Mouse (Mus musculus): ENCODE results near the gene Olfm1. TPM values are rescaled to one million over a fixed set of nuclear protein-coding genes. Genes with fewer than 3 reads are reported as not detected.

The Olfm1 gene
- 10.4 and 11.9 TPM in 2 replicates for polyA plus RNA-seq (2015; fragmentation: Nextera tagmentation; extraction: Ambion mirVana)

- Histone ChIP-seq H3K36me3 (ENCODE audit: insufficient read depth, low read length) (no peaks in the 10 kb centered on the region), H3K9ac (replicated peaks; ENCODE audit: low read length) (peak within 1 kb of the TSS; percentile 62), H3K4me1 (ENCODE audit: insufficient read depth, low read length) (peaks cover 12% of the 10 kb centered on the region), H3K27me3 (ENCODE audit: insufficient read depth, low read length) (peaks cover 24% of the 10 kb centered on the region), H3K9me3 (ENCODE audit: low read length) (no peaks in the 10 kb centered on the region), H3K4me3 (ENCODE audit: low read length) (peak within 1 kb of the TSS; percentile 62), H3K4me2 (replicated peaks; ENCODE audit: low read depth, low read length) (peak within 1 kb of the TSS; percentile 91), H3K27ac (ENCODE audit: low read length) (no peak within 1 kb of the TSS)
- WGBS, result under 1% methylated on average over 65 of the region's 76 CpGs
- ATAC-seq (ENCODE audit: low FRiP score, low TSS enrichment), result peak; percentile 83
Observed at GRCm38 (mm10) chr2:28192821-28193689, at the start of gene Olfm1. Olfm1 (plus strand) TSS chr2:28192992.

- peak; percentile 57; the same call in 1 of the 2 replicates for ATAC-seq (ENCODE audit: low FRiP score, low TSS enrichment)
Observed at GRCm38 (mm10) chr2:28143417-28144045, 49.3 kb upstream of the Olfm1 start.

GRCm38 (mm10) chr2:28145702-28146101 lies 47.1 kb upstream of the Olfm1 start:
- H3K4me1 ChIP-seq (ENCODE audit: insufficient read depth, low read length), result peaks cover 13% of the 10 kb centered on the region
- no peak overlapping the region for H3K4me3 ChIP-seq (ENCODE audit: low read length)
- no peak for ATAC-seq (ENCODE audit: low FRiP score, low TSS enrichment)
- H3K4me2 ChIP-seq (replicated peaks; ENCODE audit: low read depth, low read length), result no peak overlapping the region
- H3K27me3 ChIP-seq (ENCODE audit: insufficient read depth, low read length), result no peaks in the 10 kb centered on the region
- 64% methylated on average over 5 of the region's 5 CpGs for WGBS
- no peaks in the 10 kb centered on the region for H3K36me3 ChIP-seq (ENCODE audit: insufficient read depth, low read length)
- H3K27ac ChIP-seq (ENCODE audit: low read length), result no peak overlapping the region
- H3K9me3 ChIP-seq (ENCODE audit: low read length), result no peaks in the 10 kb centered on the region
- H3K9ac ChIP-seq (replicated peaks; ENCODE audit: low read length), result no peak overlapping the region

More at GRCm38 (mm10) chr2:28143417-28144045, 49.3 kb upstream of the Olfm1 start:
- Histone ChIP-seq H3K9ac (replicated peaks; ENCODE audit: low read length) (no peak overlapping the region), H3K4me1 (ENCODE audit: insufficient read depth, low read length) (peaks cover 16% of the 10 kb centered on the region), H3K27me3 (ENCODE audit: insufficient read depth, low read length) (no peaks in the 10 kb centered on the region), H3K36me3 (ENCODE audit: insufficient read depth, low read length) (no peaks in the 10 kb centered on the region), H3K27ac (ENCODE audit: low read length) (no peak overlapping the region), H3K9me3 (ENCODE audit: low read length) (no peaks in the 10 kb centered on the region), H3K4me3 (ENCODE audit: low read length) (no peak overlapping the region), H3K4me2 (replicated peaks; ENCODE audit: low read depth, low read length) (no peak overlapping the region)
- WGBS, result 31% methylated on average over 13 of the region's 13 CpGs

GRCm38 (mm10) chr2:28146152-28146551 lies 46.6 kb upstream of the Olfm1 start:
- 72% methylated on average over 4 of the region's 4 CpGs for WGBS
- no peak for ATAC-seq (ENCODE audit: low FRiP score, low TSS enrichment)
- no peak overlapping the region for H3K27ac ChIP-seq (ENCODE audit: low read length)
- no peak overlapping the region for H3K9ac ChIP-seq (replicated peaks; ENCODE audit: low read length)
- H3K4me3 ChIP-seq (ENCODE audit: low read length), result no peak overlapping the region
- no peaks in the 10 kb centered on the region for H3K27me3 ChIP-seq (ENCODE audit: insufficient read depth, low read length)
- peaks cover 13% of the 10 kb centered on the region for H3K4me1 ChIP-seq (ENCODE audit: insufficient read depth, low read length)
- no peak overlapping the region for H3K4me2 ChIP-seq (replicated peaks; ENCODE audit: low read depth, low read length)
- no peaks in the 10 kb centered on the region for H3K36me3 ChIP-seq (ENCODE audit: insufficient read depth, low read length)
- H3K9me3 ChIP-seq (ENCODE audit: low read length), result no peaks in the 10 kb centered on the region

- Histone ChIP-seq H3K27me3 (ENCODE audit: insufficient read depth, low read length) (no peaks in the 10 kb centered on the region), H3K9me3 (ENCODE audit: low read length) (no peaks in the 10 kb centered on the region), H3K4me3 (ENCODE audit: low read length) (no peak overlapping the region), H3K27ac (ENCODE audit: low read length) (no peak overlapping the region), H3K4me2 (replicated peaks; ENCODE audit: low read depth, low read length) (no peak overlapping the region), H3K9ac (replicated peaks; ENCODE audit: low read length) (no peak overlapping the region), H3K36me3 (ENCODE audit: insufficient read depth, low read length) (no peaks in the 10 kb centered on the region), H3K4me1 (ENCODE audit: insufficient read depth, low read length) (peaks cover 13% of the 10 kb centered on the region)
- 74% methylated on average over 4 of the region's 4 CpGs for WGBS
- no peak for ATAC-seq (ENCODE audit: low FRiP score, low TSS enrichment)
Observed at GRCm38 (mm10) chr2:28146685-28147084, 46.1 kb upstream of the Olfm1 start.

GRCm38 (mm10) chr2:28147248-28147794 lies 45.5 kb upstream of the Olfm1 start:
- H3K36me3 ChIP-seq (ENCODE audit: insufficient read depth, low read length), result no peaks in the 10 kb centered on the region
- no peak for ATAC-seq (ENCODE audit: low FRiP score, low TSS enrichment)
- H3K4me1 ChIP-seq (ENCODE audit: insufficient read depth, low read length), result peaks cover 13% of the 10 kb centered on the region
- H3K27ac ChIP-seq (ENCODE audit: low read length), result no peak overlapping the region
- no peaks in the 10 kb centered on the region for H3K27me3 ChIP-seq (ENCODE audit: insufficient read depth, low read length)
- no peaks in the 10 kb centered on the region for H3K9me3 ChIP-seq (ENCODE audit: low read length)
- 83% methylated on average over 5 of the region's 5 CpGs for WGBS
- H3K9ac ChIP-seq (replicated peaks; ENCODE audit: low read length), result no peak overlapping the region
- H3K4me3 ChIP-seq (ENCODE audit: low read length), result no peak overlapping the region
- H3K4me2 ChIP-seq (replicated peaks; ENCODE audit: low read depth, low read length), result no peak overlapping the region

- no peaks in the 10 kb centered on the region for H3K9me3 ChIP-seq (ENCODE audit: low read length)
- no peak overlapping the region for H3K9ac ChIP-seq (replicated peaks; ENCODE audit: low read length)
- H3K27ac ChIP-seq (ENCODE audit: low read length), result no peak overlapping the region
- no peak overlapping the region for H3K4me2 ChIP-seq (replicated peaks; ENCODE audit: low read depth, low read length)
- no peak overlapping the region for H3K4me3 ChIP-seq (ENCODE audit: low read length)
- no peaks in the 10 kb centered on the region for H3K27me3 ChIP-seq (ENCODE audit: insufficient read depth, low read length)
- WGBS, result 29% methylated on average over 11 of the region's 11 CpGs
- ATAC-seq (ENCODE audit: low FRiP score, low TSS enrichment), result no peak
- H3K36me3 ChIP-seq (ENCODE audit: insufficient read depth, low read length), result no peaks in the 10 kb centered on the region
- 0 out of 2 replicates have a peak, but pooled peaks cover 4% of the 10 kb centered on the region for H3K4me1 ChIP-seq (ENCODE audit: insufficient read depth, low read length)
Observed at GRCm38 (mm10) chr2:28149688-28150087, 43.1 kb upstream of the Olfm1 start.

GRCm38 (mm10) chr2:28160568-28160967 lies 32.2 kb upstream of the Olfm1 start:
- no peaks in the 10 kb centered on the region for H3K4me1 ChIP-seq (ENCODE audit: insufficient read depth, low read length)
- no peak overlapping the region for H3K4me2 ChIP-seq (replicated peaks; ENCODE audit: low read depth, low read length)
- H3K27ac ChIP-seq (ENCODE audit: low read length), result no peak overlapping the region
- no peaks in the 10 kb centered on the region for H3K36me3 ChIP-seq (ENCODE audit: insufficient read depth, low read length)
- 88% methylated on average over 7 of the region's 7 CpGs for WGBS
- no peak for ATAC-seq (ENCODE audit: low FRiP score, low TSS enrichment)
- H3K27me3 ChIP-seq (ENCODE audit: insufficient read depth, low read length), result no peaks in the 10 kb centered on the region
- no peaks in the 10 kb centered on the region for H3K9me3 ChIP-seq (ENCODE audit: low read length)
- no peak overlapping the region for H3K4me3 ChIP-seq (ENCODE audit: low read length)
- no peak overlapping the region for H3K9ac ChIP-seq (replicated peaks; ENCODE audit: low read length)

- Histone ChIP-seq H3K4me2 (replicated peaks; ENCODE audit: low read depth, low read length) (no peak overlapping the region), H3K9ac (replicated peaks; ENCODE audit: low read length) (no peak overlapping the region), H3K36me3 (ENCODE audit: insufficient read depth, low read length) (no peaks in the 10 kb centered on the region), H3K4me3 (ENCODE audit: low read length) (no peak overlapping the region), H3K4me1 (ENCODE audit: insufficient read depth, low read length) (no peaks in the 10 kb centered on the region), H3K27me3 (ENCODE audit: insufficient read depth, low read length) (no peaks in the 10 kb centered on the region), H3K9me3 (ENCODE audit: low read length) (no peaks in the 10 kb centered on the region), H3K27ac (ENCODE audit: low read length) (no peak overlapping the region)
- 56% methylated on average over 8 of the region's 8 CpGs for WGBS
- no peak for ATAC-seq (ENCODE audit: low FRiP score, low TSS enrichment)
Observed at GRCm38 (mm10) chr2:28165570-28165969, 27.2 kb upstream of the Olfm1 start.
